Mouse (Mus musculus) liver, embryonic 11.5 days (tissue): ENCODE measurements around the gene Lmbr1l. TPM values are rescaled to one million over a fixed set of nuclear protein-coding genes. Genes with fewer than 3 reads are reported as not detected.

Source experiments
- ATAC-seq: fragments of 200-750 bp; cut with Nextera tagmentation; replicated peaks from 2 replicates; pipeline ENCODE4 v1.8.0; 2017; ENCODE audit warnings: moderate number of reproducible peaks, mild to moderate bottlenecking, moderate TSS enrichment, moderate library complexity; ENCODE audit not compliant: low FRiP score
- DNase-seq: peaks from one replicate; pipeline ENCODE4 v3.0.0-alpha.2; 2017; ENCODE audit warnings: low spot score
- H3K27ac ChIP-seq: fragments of 300-500 bp; sonication (generic); 2 replicates; pipeline ENCODE4 v1.5.1; 2014; ENCODE audit warnings: mild to moderate bottlenecking, low read depth, low read length, control low read depth
- H3K27me3 ChIP-seq: fragments of 300-500 bp; sonication (generic); replicated peaks from 2 replicates; pipeline ENCODE4 v1.6.1; 2014; ENCODE audit warnings: low read length, mixed read lengths; ENCODE audit not compliant: control insufficient read depth, insufficient read depth
- H3K36me3 ChIP-seq: fragments of 300-500 bp; sonication (generic); 2 replicates; pipeline ENCODE4 v1.6.1; 2014; ENCODE audit warnings: mild to moderate bottlenecking, low read length, moderate library complexity, mixed read lengths; ENCODE audit not compliant: control insufficient read depth, insufficient read depth
- H3K4me1 ChIP-seq: fragments of 300-500 bp; sonication (generic); replicated peaks from 2 replicates; pipeline ENCODE4 v1.6.1; 2014; ENCODE audit warnings: low read length, mixed read lengths; ENCODE audit not compliant: control insufficient read depth, insufficient read depth
- H3K4me2 ChIP-seq: fragments of 300-500 bp; sonication (generic); 2 replicates; pipeline ENCODE4 v1.6.1; 2014; ENCODE audit warnings: mild to moderate bottlenecking, control low read depth, moderate library complexity
- H3K4me3 ChIP-seq: fragments of 300-500 bp; sonication (generic); 2 replicates; pipeline ENCODE4 v1.5.1; 2014; ENCODE audit warnings: low read depth, low read length, control low read depth
- H3K9ac ChIP-seq: fragments of 300-500 bp; sonication (generic); 2 replicates; pipeline ENCODE4 v1.6.1; 2014; ENCODE audit warnings: low read depth, low read length, control low read depth
- H3K9me3 ChIP-seq: fragments of 300-500 bp; sonication (generic); 2 replicates; pipeline ENCODE4 v1.6.1; 2016; ENCODE audit warnings: low read length, inconsistent platforms, mixed read lengths; ENCODE audit not compliant: control insufficient read depth
- WGBS: fragments of 180-500 bp; shearing (Covaris S2); extraction: QIAGEN DNeasy Blood & Tissue Kit; methylation state at CpG from one replicate; pipeline ENCODE4 v1.1.7; 2014; 5-methylcytosine and 5-hydroxymethylcytosine counted together
- polyA plus RNA-seq: library from polyadenylated mRNA; unstranded; fragments of >200 nt; fragmentation: Nextera tagmentation; extraction: Ambion mirVana; gene quantifications from 2 replicates; pipeline ENCODE4 v1.2.1, GENCODE M21; 2014

The Lmbr1l gene
- polyA plus RNA-seq, 1 experiment from 2014 or later, result 2.8 TPM

DNA sequence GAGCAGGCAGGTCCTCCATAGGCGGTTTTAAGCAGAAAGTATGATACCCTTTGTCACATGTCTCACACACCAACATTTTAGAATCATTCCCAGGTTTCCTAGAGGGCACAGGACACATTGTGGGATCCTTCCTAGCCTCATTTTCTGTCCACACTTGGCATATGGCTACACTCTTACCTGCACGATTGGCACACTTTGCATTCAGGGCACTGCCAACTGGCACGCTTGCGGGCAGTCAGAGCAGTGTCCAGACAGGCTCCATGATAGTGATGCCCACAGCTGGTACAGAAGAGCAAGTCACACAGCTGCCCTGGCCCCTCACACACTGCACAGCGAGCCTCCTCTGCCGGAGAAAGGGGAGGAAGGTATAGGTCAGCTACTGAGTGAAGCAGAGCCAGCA, 53.1 kb downstream of the Lmbr1l start:
- no peak overlapping the region for H3K4me2 ChIP-seq
- peaks cover 27% of the 10 kb centered on the region for H3K4me1 ChIP-seq
- no peak for ATAC-seq

DNA sequence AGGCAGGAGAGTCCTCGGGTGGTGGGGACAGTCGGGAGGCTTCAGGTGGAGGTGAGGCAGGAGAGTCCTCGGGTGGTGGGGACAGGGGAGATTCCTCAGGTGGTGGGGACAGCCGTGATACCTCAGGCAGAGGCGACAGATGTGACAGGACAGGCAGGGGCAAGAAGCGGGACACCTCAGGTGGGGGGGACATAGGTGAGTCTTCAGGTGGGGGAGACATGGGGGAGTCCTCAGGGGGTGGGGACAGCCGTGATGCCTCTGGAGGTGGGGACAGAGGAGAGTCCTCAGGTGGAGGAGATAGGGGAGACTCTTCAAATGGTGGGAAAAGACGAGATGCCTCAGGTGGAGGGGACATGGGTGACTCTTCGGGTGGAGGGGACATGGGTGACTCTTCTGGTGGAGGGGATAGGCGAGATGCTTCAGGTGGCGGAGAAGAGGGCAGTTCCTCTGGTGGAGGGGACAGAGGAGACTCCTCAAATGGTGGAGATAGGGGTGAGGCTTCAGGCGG, 54.5 kb downstream of the Lmbr1l start:
- no peak for ATAC-seq
- Histone ChIP-seq H3K9me3 (no peaks in the 10 kb centered on the region), H3K4me2 (no peak overlapping the region), H3K27ac (no peak overlapping the region), H3K27me3 (no peaks in the 10 kb centered on the region), H3K36me3 (peaks cover 76% of the 10 kb centered on the region), H3K9ac (no peak overlapping the region), H3K4me3 (no peak overlapping the region), H3K4me1 (peaks cover 14% of the 10 kb centered on the region)
- DNase-seq, result no peak
- WGBS, result 88% methylated on average over 12 of the region's 12 CpGs

More for the DNA sequence above, 53.1 kb downstream of the Lmbr1l start:
- no peak overlapping the region for H3K4me3 ChIP-seq
- H3K27me3 ChIP-seq, result no peaks in the 10 kb centered on the region
- DNase-seq, result no peak
- H3K9me3 ChIP-seq, result no peaks in the 10 kb centered on the region
- no peak overlapping the region for H3K27ac ChIP-seq
- H3K9ac ChIP-seq, result no peak overlapping the region
- 93% methylated on average over 6 of the region's 6 CpGs for WGBS
- peaks cover 67% of the 10 kb centered on the region for H3K36me3 ChIP-seq

DNA sequence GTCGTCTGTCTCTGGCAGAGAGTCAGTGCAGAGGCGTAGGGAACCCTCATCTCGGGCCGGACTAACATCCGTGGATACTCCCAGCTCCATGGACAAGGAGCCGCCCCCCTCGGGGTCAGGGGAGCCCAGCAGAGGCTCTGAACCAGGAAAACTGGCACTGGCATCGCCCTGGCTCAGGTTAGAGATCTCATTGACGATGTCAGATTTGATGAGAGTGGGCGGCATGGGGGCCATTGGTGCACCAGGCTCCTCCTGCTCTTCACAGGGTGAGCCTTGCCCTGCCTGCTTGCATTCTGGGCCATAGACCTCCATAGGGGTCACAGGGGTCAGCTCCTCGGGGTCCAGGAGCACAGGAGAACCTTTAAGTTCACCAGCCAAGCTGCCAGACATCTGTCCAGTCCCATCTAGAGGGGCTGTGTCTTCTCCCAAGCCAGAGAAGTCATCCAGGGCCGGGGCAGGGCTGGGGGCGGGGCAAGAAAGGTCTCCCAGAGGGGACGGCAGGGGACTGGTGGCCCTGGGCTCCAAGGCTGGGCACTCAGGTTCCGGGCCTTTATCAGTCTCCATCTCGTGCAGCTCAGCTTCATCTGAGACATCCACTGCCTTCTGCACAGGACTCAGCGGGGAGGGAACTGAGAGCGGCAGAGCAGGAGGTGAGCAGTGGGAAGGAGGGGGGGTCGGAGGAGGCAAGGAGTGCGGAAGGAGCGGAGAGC, 56.2 kb downstream of the Lmbr1l start:
- Histone ChIP-seq H3K36me3 (peaks cover 93% of the 10 kb centered on the region), H3K4me3 (no peak overlapping the region), H3K9me3 (no peaks in the 10 kb centered on the region), H3K27me3 (no peaks in the 10 kb centered on the region), H3K4me2 (no peak overlapping the region), H3K27ac (no peak overlapping the region), H3K4me1 (no peaks in the 10 kb centered on the region), H3K9ac (no peak overlapping the region)
- WGBS, result 91% methylated on average over 21 of the region's 21 CpGs
- no peak for DNase-seq
- ATAC-seq, result no peak

DNA sequence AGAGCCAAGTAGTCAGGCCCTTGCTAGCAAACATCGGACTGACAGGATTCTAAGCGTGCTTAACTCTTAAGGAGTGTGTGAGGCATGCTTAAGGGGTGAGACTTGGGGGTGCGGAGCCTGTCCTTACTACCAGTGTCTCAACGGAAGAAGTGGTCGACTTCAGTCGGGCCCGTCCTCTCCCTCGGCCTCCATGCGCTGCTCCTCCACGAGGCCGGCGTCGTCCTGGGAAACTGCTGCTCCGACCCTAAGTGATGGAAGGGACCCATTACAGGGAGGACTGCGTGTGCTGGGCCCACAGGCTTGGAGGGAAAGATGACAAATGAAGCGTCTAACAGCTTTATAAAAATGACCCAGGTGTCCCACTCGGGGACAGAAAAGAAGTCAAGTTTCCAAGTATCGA, 57.1 kb downstream of the Lmbr1l start:
- DNase-seq (no peak), ATAC-seq (no peak)
- H3K4me2 ChIP-seq, result no peak overlapping the region
- H3K36me3 ChIP-seq, result peaks cover 93% of the 10 kb centered on the region
- no peaks in the 10 kb centered on the region for H3K27me3 ChIP-seq
- H3K9ac ChIP-seq, result no peak overlapping the region
- no peaks in the 10 kb centered on the region for H3K4me1 ChIP-seq
- H3K4me3 ChIP-seq, result no peak overlapping the region
- no peaks in the 10 kb centered on the region for H3K9me3 ChIP-seq
- H3K27ac ChIP-seq, result no peak overlapping the region
- 95% methylated on average over 18 of the region's 18 CpGs for WGBS

DNA sequence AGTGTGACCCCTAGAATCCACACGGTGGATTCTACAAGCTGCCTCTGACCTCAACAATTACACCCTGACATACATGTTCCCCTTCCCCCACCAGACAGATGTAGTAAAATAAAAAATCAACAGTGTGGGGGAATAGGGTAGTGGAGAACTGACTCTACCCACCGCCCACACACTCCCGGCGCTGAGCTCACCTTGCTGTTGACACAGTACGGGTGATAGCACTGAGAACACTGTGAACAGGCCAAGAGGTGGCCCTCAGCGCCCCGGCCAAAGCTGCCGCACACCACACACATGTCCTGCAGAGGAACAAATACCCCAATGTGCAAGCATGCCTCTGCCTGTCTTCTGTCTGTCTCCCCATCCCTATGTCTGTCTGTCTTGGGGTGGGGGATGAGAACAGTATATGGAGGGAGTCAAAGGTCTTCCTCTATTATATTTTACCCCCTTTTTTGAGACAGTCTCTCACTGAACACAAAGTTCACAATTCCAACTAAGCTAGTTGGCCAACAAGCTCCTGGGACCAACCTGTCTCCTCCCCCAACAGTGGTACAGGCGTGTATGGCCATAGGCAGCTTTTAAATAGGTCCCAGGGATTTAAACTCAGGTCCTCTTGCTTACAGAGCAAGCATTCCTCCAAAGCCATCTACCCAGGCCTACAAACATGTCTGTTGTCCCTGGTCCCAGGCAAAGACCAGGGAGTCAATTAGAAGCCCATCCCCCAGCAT, 58.5 kb downstream of the Lmbr1l start:
- no peak for DNase-seq
- WGBS, result 82% methylated on average over 9 of the region's 9 CpGs
- H3K9ac ChIP-seq, result no peak overlapping the region

DNA sequence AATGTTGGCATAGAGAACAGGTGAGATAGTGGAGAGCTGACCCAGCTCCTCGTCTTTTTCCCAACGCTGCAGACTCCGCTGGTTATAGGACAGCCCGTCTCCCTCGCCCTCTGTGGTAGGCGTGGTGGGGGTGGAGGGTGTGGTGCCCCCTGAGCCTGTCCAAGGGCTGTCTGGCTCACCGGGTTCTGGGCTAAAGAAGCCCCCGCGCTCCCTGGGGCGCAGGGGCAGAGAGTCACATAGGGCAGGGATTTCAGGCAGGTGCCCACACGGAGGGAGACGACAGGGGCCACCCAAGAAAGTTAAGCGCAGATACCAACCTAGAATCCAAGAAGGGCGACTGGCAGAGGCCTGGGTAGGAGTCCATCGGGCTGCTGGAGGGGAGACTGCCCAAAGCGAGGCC, 63.8 kb downstream of the Lmbr1l start:
- H3K4me1 ChIP-seq, result no peaks in the 10 kb centered on the region
- no peak for DNase-seq
- no peak overlapping the region for H3K9ac ChIP-seq
- no peaks in the 10 kb centered on the region for H3K9me3 ChIP-seq
- no peak overlapping the region for H3K4me2 ChIP-seq
- H3K36me3 ChIP-seq, result peaks cover 87% of the 10 kb centered on the region
- no peak for ATAC-seq
- H3K27ac ChIP-seq, result no peak overlapping the region
- no peak overlapping the region for H3K4me3 ChIP-seq
- H3K27me3 ChIP-seq, result no peaks in the 10 kb centered on the region
- WGBS, result 91% methylated on average over 16 of the region's 16 CpGs

More for the DNA sequence above, 58.5 kb downstream of the Lmbr1l start:
- no peaks in the 10 kb centered on the region for H3K9me3 ChIP-seq
- H3K27ac ChIP-seq, result no peak overlapping the region
- H3K4me3 ChIP-seq, result no peak overlapping the region
- H3K27me3 ChIP-seq, result no peaks in the 10 kb centered on the region
- peaks cover 93% of the 10 kb centered on the region for H3K36me3 ChIP-seq
- H3K4me1 ChIP-seq, result no peaks in the 10 kb centered on the region
- no peak overlapping the region for H3K4me2 ChIP-seq
- ATAC-seq, result no peak

Other genes with a start within 250 kb of the Lmbr1l start
- 0.60 and 0.68 TPM in 2 replicates for gene Rnd1, start 240.8 kb downstream of the Lmbr1l start, polyA plus RNA-seq
- 0.09 and 0.19 TPM in 2 replicates for gene Ccdc65, start 210.0 kb downstream of the Lmbr1l start, polyA plus RNA-seq
- gene Fkbp11, start 190.0 kb downstream of the Lmbr1l start, polyA plus RNA-seq, result 101 and 105 TPM in 2 replicates
- gene Arf3, start 155.0 kb downstream of the Lmbr1l start, polyA plus RNA-seq, result 25.3 and 25.8 TPM in 2 replicates
- not detected in 2 replicates for gene Wnt10b, start 140.1 kb downstream of the Lmbr1l start, polyA plus RNA-seq
- gene Wnt1, start 128.4 kb downstream of the Lmbr1l start, polyA plus RNA-seq, result not detected in 2 replicates
- 0.12 and 0.16 TPM in 2 replicates for gene Ddn, start 108.7 kb downstream of the Lmbr1l start, polyA plus RNA-seq
- 128 and 140 TPM in 2 replicates for gene Prkag1, start 86.7 kb downstream of the Lmbr1l start, polyA plus RNA-seq
- gene Kmt2d, start 47.0 kb downstream of the Lmbr1l start, polyA plus RNA-seq, result 14.3 and 17.0 TPM in 2 replicates
- gene Rhebl1, start 23.7 kb downstream of the Lmbr1l start, polyA plus RNA-seq, result 6.7 and 7.4 TPM in 2 replicates
- gene Dhh, start 19.7 kb downstream of the Lmbr1l start, polyA plus RNA-seq, result 0.37 and 0.45 TPM in 2 replicates
- 1,854 and 2,015 TPM in 2 replicates for gene Tuba1b, start 16.3 kb upstream of the Lmbr1l start, polyA plus RNA-seq
- gene Gm49450, start 35.3 kb upstream of the Lmbr1l start, polyA plus RNA-seq, result not detected in 2 replicates
- gene Tuba1a, start 35.5 kb upstream of the Lmbr1l start, polyA plus RNA-seq, result 419 and 432 TPM in 2 replicates
- 202 and 214 TPM in 2 replicates for gene Tuba1c, start 111.7 kb upstream of the Lmbr1l start, polyA plus RNA-seq
- 0.36 and 0.90 TPM in 2 replicates for gene Prph, start 136.9 kb upstream of the Lmbr1l start, polyA plus RNA-seq
- 26.5 and 27.8 TPM in 2 replicates for gene Troap, start 156.3 kb upstream of the Lmbr1l start, polyA plus RNA-seq
- gene C1ql4, start 169.6 kb upstream of the Lmbr1l start, polyA plus RNA-seq, result 0.25 TPM in 1 of 2 replicates, not detected in the other
- gene Dnajc22, start 174.9 kb upstream of the Lmbr1l start, polyA plus RNA-seq, result 17.1 and 19.8 TPM in 2 replicates
- gene Spats2, start 207.7 kb upstream of the Lmbr1l start, polyA plus RNA-seq, result 32.9 and 35.0 TPM in 2 replicates